Mouse (Mus musculus) MEL (cell line): Measurements from ENCODE around the gene Mospd3. TPM values are rescaled to one million over a fixed set of nuclear protein-coding genes. Genes with fewer than 3 reads are reported as not detected.

ENCODE experiments used
- DNase-seq: peaks from one replicate; pipeline ENCODE4 v3.0.0; 2011; ENCODE audit warnings: low read depth, low spot score
- H3K27ac ChIP-seq: 2 replicates; pipeline ENCODE4 v1.5.1; 2012; ENCODE audit warnings: low read depth, mild to moderate bottlenecking, control low read depth, low read length, moderate library complexity; ENCODE audit not compliant: control insufficient read depth
- H3K27me3 ChIP-seq, 2 experiments: fragments of 150-350 bp in 1 of 2; sonication (generic) in 1 of 2; 2 replicates each; pipeline ENCODE4 v1.6.1; 2012; ENCODE audit warnings: low read length in 2 of 2, mild to moderate bottlenecking in 2 of 2, improper control_type of control experiment in 1 of 2, moderate library complexity in 1 of 2; ENCODE audit not compliant: insufficient read depth in 2 of 2, control insufficient read depth in 1 of 2
- H3K36me3 ChIP-seq, 2 experiments: 2 replicates each; pipeline ENCODE4 v1.6.1; 2012 to 2014; ENCODE audit warnings: low read length in 2 of 2, improper control_type of control experiment in 1 of 2, inconsistent platforms in 1 of 2, mild to moderate bottlenecking in 1 of 2; ENCODE audit not compliant: insufficient read depth in 2 of 2, control insufficient read depth in 1 of 2
- H3K4me1 ChIP-seq, 2 experiments: fragments of 150-350 bp in 1 of 2; sonication (generic) in 1 of 2; 2 replicates each; pipeline ENCODE4 v1.6.1; 2012; ENCODE audit warnings: low read length in 2 of 2, improper control_type of control experiment in 1 of 2, mild to moderate bottlenecking in 1 of 2; ENCODE audit not compliant: insufficient read depth in 2 of 2, control insufficient read depth in 1 of 2
- H3K4me3 ChIP-seq, 2 experiments: fragments of 150-350 bp in 1 of 2; sonication (generic) in 1 of 2; 2 replicates each; pipeline ENCODE4 v1.5.1; 2012; ENCODE audit warnings: low read depth in 2 of 2, low read length in 2 of 2, mild to moderate bottlenecking in 2 of 2, moderate library complexity in 2 of 2, control low read depth in 1 of 2, improper control_type of control experiment in 1 of 2; ENCODE audit not compliant: control insufficient read depth in 1 of 2, insufficient read depth in 1 of 2
- H3K79me2 ChIP-seq: 2 replicates; pipeline ENCODE4 v1.6.1; 2012; ENCODE audit warnings: mild to moderate bottlenecking, low read length, moderate library complexity; ENCODE audit not compliant: control insufficient read depth, poor library complexity, insufficient read depth
- H3K9ac ChIP-seq: 2 replicates; pipeline ENCODE4 v1.6.1; 2012; ENCODE audit warnings: low read depth, mild to moderate bottlenecking, control low read depth, low read length, moderate library complexity; ENCODE audit not compliant: control insufficient read depth, poor library complexity, severe bottlenecking
- H3K9me3 ChIP-seq: fragments of 150-350 bp; sonication (generic); replicated peaks from 2 replicates; pipeline ENCODE4 v1.6.1; 2012; ENCODE audit warnings: mild to moderate bottlenecking, low read length, improper control_type of control experiment, moderate library complexity; ENCODE audit not compliant: insufficient read depth
- BHLHE40 ChIP-seq: IDR thresholded peaks from 2 replicates; pipeline ENCODE4 v1.6.1; 2012; ENCODE audit warnings: low read depth, mild to moderate bottlenecking, inconsistent platforms, low read length, improper control_type of control experiment, borderline replicate concordance
- CHD1 ChIP-seq: IDR thresholded peaks from 2 replicates; pipeline ENCODE4 v1.6.1; 2012; ENCODE audit warnings: low read depth, mild to moderate bottlenecking, inconsistent platforms, low read length, improper control_type of control experiment
- E2F4 ChIP-seq: IDR thresholded peaks from 2 replicates; pipeline ENCODE4 v1.6.1; 2011; ENCODE audit warnings: low read depth, low read length, improper control_type of control experiment, borderline replicate concordance
- EP300 ChIP-seq, 2 experiments: IDR thresholded peaks; 2 replicates each; pipeline ENCODE4 v1.6.1; 2011; ENCODE audit warnings: improper control_type of control experiment in 2 of 2, low read length in 2 of 2, low read depth in 1 of 2, mild to moderate bottlenecking in 1 of 2
- GABPA ChIP-seq: IDR thresholded peaks from 2 replicates; pipeline ENCODE4 v1.6.1; 2012; ENCODE audit warnings: low read depth, mild to moderate bottlenecking, inconsistent platforms, low read length, improper control_type of control experiment, moderate library complexity
- GATA1 ChIP-seq: IDR thresholded peaks from 2 replicates; pipeline ENCODE4 v1.6.1; 2011; ENCODE audit warnings: low read depth, low read length, improper control_type of control experiment
- HCFC1 ChIP-seq: IDR thresholded peaks from 2 replicates; pipeline ENCODE4 v1.6.1; 2012; ENCODE audit warnings: low read depth, mild to moderate bottlenecking, inconsistent platforms, low read length, improper control_type of control experiment, moderate library complexity
- JUND ChIP-seq: IDR thresholded peaks from 2 replicates; pipeline ENCODE4 v1.6.1; 2011; ENCODE audit warnings: low read depth, mild to moderate bottlenecking, improper control_type of control experiment, low read length
- MAFK ChIP-seq: IDR thresholded peaks from 2 replicates; pipeline ENCODE4 v1.6.1; 2011; ENCODE audit warnings: low read depth, mild to moderate bottlenecking, low read length, improper control_type of control experiment, borderline replicate concordance
- MAX ChIP-seq: IDR thresholded peaks from 2 replicates; pipeline ENCODE4 v1.6.1; 2011; ENCODE audit warnings: low read length, improper control_type of control experiment
- MAZ ChIP-seq: IDR thresholded peaks from 2 replicates; pipeline ENCODE4 v1.6.1; 2012; ENCODE audit warnings: low read depth, mild to moderate bottlenecking, inconsistent platforms, low read length, improper control_type of control experiment
- MXI1 ChIP-seq: IDR thresholded peaks from 2 replicates; pipeline ENCODE4 v1.6.1; 2011; ENCODE audit warnings: mild to moderate bottlenecking, low read depth, low read length, improper control_type of control experiment
- MYC ChIP-seq: IDR thresholded peaks from 2 replicates; pipeline ENCODE4 v1.6.1; 2011; ENCODE audit warnings: low read depth, mild to moderate bottlenecking, low read length, improper control_type of control experiment, moderate library complexity
- POLR2AphosphoS5 ChIP-seq: IDR thresholded peaks from 2 replicates; pipeline ENCODE4 v1.6.1; 2012; ENCODE audit warnings: low read depth, borderline replicate concordance, mild to moderate bottlenecking, inconsistent platforms, low read length, moderate library complexity, mixed read lengths
- RAD21 ChIP-seq: IDR thresholded peaks from 2 replicates; pipeline ENCODE4 v1.6.1; 2011; ENCODE audit warnings: mild to moderate bottlenecking, low read depth, low read length, improper control_type of control experiment
- RCOR1 ChIP-seq: IDR thresholded peaks from 2 replicates; pipeline ENCODE4 v1.6.1; 2012; ENCODE audit warnings: low read depth, mild to moderate bottlenecking, inconsistent platforms, low read length, improper control_type of control experiment
- TAL1 ChIP-seq: IDR thresholded peaks from 2 replicates; pipeline ENCODE4 v1.6.1; 2012; ENCODE audit warnings: mild to moderate bottlenecking, inconsistent platforms, low read length, moderate library complexity, mixed read lengths
- polyA plus RNA-seq, 2 experiments: library from polyadenylated mRNA; stranded (reverse) in 1 of 2; unstranded in 1 of 2; fragments of >175 nt in 1 of 2; fragments of >200 nt in 1 of 2; gene quantifications; 2 replicates each; pipeline versions ENCODE4 v1.2.1 to v1.2.4; 2012; ENCODE audit warnings: low replicate concordance in 2 of 2, low read depth in 1 of 2; ENCODE audit not compliant: insufficient read length in 2 of 2, insufficient read depth in 1 of 2, missing spikeins in 1 of 2
- total RNA-seq: library from RNA; depleted of rRNA; stranded (reverse); fragments of 300-350 nt; gene quantifications from 2 replicates; pipeline ENCODE4 v1.2.3, GENCODE M21; 2012

Mospd3 gene
- total and polyA plus RNA-seq, 3 experiments: 12.4 to 144 TPM; not detected in 1

- TF ChIP-seq GATA1: no peak
- no peak for TF ChIP-seq RCOR1
- TF ChIP-seq CHD1: no peak
- no peak for TF ChIP-seq RAD21
- TF ChIP-seq JUND: no peak
- TF ChIP-seq MXI1: no peak
- TF ChIP-seq MAX: no peak
- no peak for TF ChIP-seq TAL1
- TF ChIP-seq HCFC1: no peak
- no peak for TF ChIP-seq E2F4
- TF ChIP-seq MAZ: no peak
- no peak for TF ChIP-seq MAFK
- no peak for TF ChIP-seq BHLHE40
- H3K9ac ChIP-seq: no peak within 1 kb of the TSS
These were observed 12.7 kb upstream of the Mospd3 start, which contains the start of gene Pcolce for GRCm38 (mm10) chr5:137613550-137613949. Pcolce (minus strand) TSS chr5:137613784.

GRCm38 (mm10) chr5:137613076-137613475, 12.2 kb upstream of the Mospd3 start:
- no peak for TF ChIP-seq GABPA
- TF ChIP-seq POLR2AphosphoS5: no peak
- TF ChIP-seq GATA1: no peak
- TF ChIP-seq MAX: no peak
- no peak for TF ChIP-seq HCFC1
- no peak for TF ChIP-seq MAFK
- no peak for TF ChIP-seq EP300 (IDR thresholded peaks at IDR 0.05; ENCODE audit: low read depth in 1 of 2, low read length in 2 of 2)
- TF ChIP-seq MYC: no peak
- no peaks in the 10 kb centered on the region for H3K36me3 ChIP-seq
- no peak overlapping the region for H3K9ac ChIP-seq
- H3K27me3 ChIP-seq: no peaks in the 10 kb centered on the region
- H3K9me3 ChIP-seq: no peaks in the 10 kb centered on the region
- no peak overlapping the region for H3K4me3 ChIP-seq
- H3K4me1 ChIP-seq: no peaks in the 10 kb centered on the region
- no peak for DNase-seq
- no peaks in the 10 kb centered on the region for H3K79me2 ChIP-seq
- no peak overlapping the region for H3K27ac ChIP-seq

More at GRCm38 (mm10) chr5:137613550-137613949, 12.7 kb upstream of the Mospd3 start, which contains the start of gene Pcolce:
- Histone ChIP-seq H3K4me3 (no peak within 1 kb of the TSS), H3K27ac (no peak within 1 kb of the TSS), H3K4me1 (no peaks in the 10 kb centered on the region), H3K9me3 (no peaks in the 10 kb centered on the region), H3K27me3 (no peaks in the 10 kb centered on the region), H3K79me2 (no peaks in the 10 kb centered on the region), H3K36me3 (no peaks in the 10 kb centered on the region)
- DNase-seq: no peak
